In genomic region chr2:166021642-166022041, GRCm38 (mm10) we compare ENCODE assay signal across 8 mouse cellular contexts. TPM values are rescaled to one million over a fixed set of nuclear protein-coding genes. Genes with fewer than 3 reads are reported as not detected.
DNase-seq lines count a peak whose midpoint lies in the region; ATAC-seq lines count a peak whose summit lies in the region.

No protein-coding gene starts in this region.

- ATAC-seq in heart, embryonic 14.5 days (ENCODE audit: insufficient number of reproducible peaks, insufficient read depth, low FRiP score, low read depth), result no peak
- 0 out of 2 replicates have a peak, but pooled peaks have one; percentile 79 for ATAC-seq in forebrain, embryonic 15.5 days (replicated peaks)
- ATAC-seq in liver, embryonic 12.5 days, result no peak

- no peaks in the 10 kb centered on the region for H3K27me3 ChIP-seq in heart, embryonic 14.5 days (ENCODE audit: control insufficient read depth, insufficient read depth, low read length)
- H3K27me3 ChIP-seq in forebrain, embryonic 15.5 days, result no peaks in the 10 kb centered on the region
- no peaks in the 10 kb centered on the region; the same call in 1 of the 2 replicates for H3K27me3 ChIP-seq in liver, embryonic 12.5 days (replicated peaks)

- peak overlapping the region in 1 of 2 experiments; percentile 78 for H3K27ac ChIP-seq in heart, embryonic 14.5 days (replicated peaks in 1 of 2; ENCODE audit: control insufficient read depth in 1 of 2, insufficient read depth in 1 of 2, low read depth in 2 of 2, low read length in 2 of 2)
- H3K27ac ChIP-seq in forebrain, embryonic 15.5 days (replicated peaks), result peak overlapping the region; percentile 80
- no peak overlapping the region for H3K27ac ChIP-seq in liver, embryonic 12.5 days

- 36% methylated on average over 3 of the region's 3 CpGs for WGBS in heart, embryonic 14.5 days
- 18% methylated on average over 3 of the region's 3 CpGs for WGBS in forebrain, embryonic 15.5 days
- WGBS in liver, embryonic 12.5 days (ENCODE audit: insufficient replicate concordance), result 58% methylated on average over 3 of the region's 3 CpGs

- peaks cover 2% of the 10 kb centered on the region; the same call in 1 of the 2 replicates for H3K9me3 ChIP-seq in heart, embryonic 14.5 days (ENCODE audit: control insufficient read depth, low read length)
- H3K9me3 ChIP-seq in forebrain, embryonic 15.5 days, result no peaks in the 10 kb centered on the region
- no peaks in the 10 kb centered on the region for H3K9me3 ChIP-seq in liver, embryonic 12.5 days (replicated peaks)

- no peak overlapping the region for H3K4me3 ChIP-seq in heart, embryonic 14.5 days (ENCODE audit: control insufficient read depth in 1 of 2, insufficient read depth in 1 of 2, low read depth in 1 of 2, low read length in 2 of 2)
- no peak overlapping the region for H3K4me3 ChIP-seq in forebrain, embryonic 15.5 days
- no peak overlapping the region for H3K4me3 ChIP-seq in liver, embryonic 12.5 days

- H3K9ac ChIP-seq in heart, embryonic 14.5 days (ENCODE audit: low read length), result peak overlapping the region; percentile 31; the same call in 1 of the 2 replicates
- H3K9ac ChIP-seq in forebrain, embryonic 15.5 days (replicated peaks), result no peak overlapping the region
- H3K9ac ChIP-seq in liver, embryonic 12.5 days, result no peak overlapping the region

- DNase-seq in heart, adult 9 months (ENCODE audit: low spot score in 2 of 2), result no peak
- peak; percentile 85 for DNase-seq in ZHBTc4 (ENCODE audit: low read depth, low spot score)
- peak; percentile 80 for DNase-seq in mesoderm, embryonic 11.5 days (ENCODE audit: low read depth, low spot score)
- DNase-seq in gastrocnemius, postnatal 36 days, result no peak
- no peak for DNase-seq in cerebellum, adult 11 months

- H3K4me2 ChIP-seq in heart, embryonic 14.5 days (ENCODE audit: low read length), result no peak overlapping the region
- no peak overlapping the region for H3K4me2 ChIP-seq in forebrain, embryonic 15.5 days (replicated peaks)
- H3K4me2 ChIP-seq in liver, embryonic 12.5 days, result no peak overlapping the region

- H3K36me3 ChIP-seq in heart, embryonic 14.5 days (ENCODE audit: control insufficient read depth, insufficient read depth, low read length), result no peaks in the 10 kb centered on the region
- no peaks in the 10 kb centered on the region for H3K36me3 ChIP-seq in forebrain, embryonic 15.5 days
- H3K36me3 ChIP-seq in liver, embryonic 12.5 days, result no peaks in the 10 kb centered on the region

- intact Hi-C loops in gastrocnemius, postnatal 36 days (cut with DNase I), result no loop called here

- peaks cover 9 to 28% of the 10 kb centered on the region in 2 experiments for H3K4me1 ChIP-seq in heart, embryonic 14.5 days (ENCODE audit: control insufficient read depth in 2 of 2, insufficient read depth in 2 of 2, low read length in 2 of 2)
- peaks cover 45% of the 10 kb centered on the region for H3K4me1 ChIP-seq in forebrain, embryonic 15.5 days
- H3K4me1 ChIP-seq in liver, embryonic 12.5 days, result peaks cover 40% of the 10 kb centered on the region

RNA-seq across cellular contexts. Expression of gene Ncoa3, which starts 29.2 kb away (rescaled TPM):
- 12.5 and 13.1 TPM in 2 replicates for polyA plus RNA-seq in heart, embryonic 14.5 days (2014; fragmentation: Nextera tagmentation; extraction: Ambion mirVana)
- polyA plus RNA-seq in forebrain, embryonic 15.5 days (2015; fragmentation: Nextera tagmentation; extraction: Ambion mirVana), result 9.7 and 10.3 TPM in 2 replicates
- 8.1 and 8.3 TPM in 2 replicates for polyA plus RNA-seq in liver, embryonic 12.5 days (2016; fragmentation: Nextera tagmentation; extraction: Ambion mirVana)
- total RNA-seq in gastrocnemius, postnatal 36 days (2021), result 10 to 100 TPM; 13.5 to 13.9 TPM

Comparison
In these comparisons a context has a peak if more than half of its experiments do, and no peak if none do; other contexts are left out.
1. DNase-seq: peak in ZHBTc4 (single experiment) and mesoderm, embryonic 11.5 days (single experiment); none in heart, adult 9 months (0 of 2), gastrocnemius, postnatal 36 days (0 of 2) and cerebellum, adult 11 months (single experiment).